Mouse (Mus musculus) heart, embryonic 12.5 days (tissue): ENCODE results near the gene 2310030G06Rik. TPM values are rescaled to one million over a fixed set of nuclear protein-coding genes. Genes with fewer than 3 reads are reported as not detected.

Experiments
- ATAC-seq: fragments of 200-750 bp; cut with Nextera tagmentation; 2 replicates; pipeline ENCODE4 v1.8.0; 2017; ENCODE audit warnings: moderate TSS enrichment, moderate library complexity; ENCODE audit not compliant: insufficient number of reproducible peaks, low FRiP score
- H3K27ac ChIP-seq: fragments of 300-500 bp; sonication (generic); 2 replicates; pipeline ENCODE4 v1.5.1; 2016; ENCODE audit warnings: mild to moderate bottlenecking, moderate library complexity; ENCODE audit not compliant: poor library complexity, severe bottlenecking
- H3K27me3 ChIP-seq: fragments of 300-500 bp; sonication (generic); replicated peaks from 2 replicates; pipeline ENCODE4 v1.6.1; 2016; ENCODE audit warnings: mild to moderate bottlenecking, moderate library complexity
- H3K36me3 ChIP-seq: fragments of 300-500 bp; sonication (generic); 2 replicates; pipeline ENCODE4 v1.6.1; 2016; ENCODE audit warnings: mild to moderate bottlenecking, moderate library complexity
- H3K4me1 ChIP-seq: fragments of 300-500 bp; sonication (generic); replicated peaks from 2 replicates; pipeline ENCODE4 v1.6.1; 2016; ENCODE audit warnings: mild to moderate bottlenecking
- H3K4me2 ChIP-seq: fragments of 300-500 bp; sonication (generic); 2 replicates; pipeline ENCODE4 v1.6.1; 2016; ENCODE audit warnings: mild to moderate bottlenecking, moderate library complexity
- H3K4me3 ChIP-seq: fragments of 300-500 bp; sonication (generic); 2 replicates; pipeline ENCODE4 v1.5.1; 2016; ENCODE audit warnings: mild to moderate bottlenecking
- H3K9ac ChIP-seq: fragments of 300-500 bp; sonication (generic); 2 replicates; pipeline ENCODE4 v1.6.1; 2016; ENCODE audit warnings: mild to moderate bottlenecking, moderate library complexity
- H3K9me3 ChIP-seq: fragments of 300-500 bp; sonication (generic); replicated peaks from 2 replicates; pipeline ENCODE4 v1.6.1; 2016; ENCODE audit warnings: mild to moderate bottlenecking, moderate library complexity
- WGBS: fragments of 180-500 bp; shearing (Covaris S2); methylation state at CpG from one replicate; pipeline ENCODE4 v1.1.7; 2016; 5-methylcytosine and 5-hydroxymethylcytosine counted together
- polyA plus RNA-seq: library from polyadenylated mRNA; unstranded; fragments of >200 nt; fragmentation: Nextera tagmentation; extraction: Ambion mirVana; gene quantifications from 2 replicates; pipeline ENCODE4 v1.2.1, GENCODE M21; 2016

The 2310030G06Rik gene
- polyA plus RNA-seq, 1 experiment from 2014 or later: 9.5 TPM

- Histone ChIP-seq H3K4me3 (no peak overlapping the region), H3K9me3 (no peaks in the 10 kb centered on the region), H3K9ac (no peak overlapping the region), H3K36me3 (no peaks in the 10 kb centered on the region; the same call in 1 of the 2 replicates), H3K4me2 (no peak overlapping the region), H3K27me3 (no peaks in the 10 kb centered on the region), H3K4me1 (peaks cover 4% of the 10 kb centered on the region), H3K27ac (no peak overlapping the region)
- WGBS: 64% methylated on average over 1 of the region's 1 CpGs
- no peak for ATAC-seq
These were observed 17.0 kb upstream of the 2310030G06Rik start for GRCm38 (mm10) chr9:50763331-50763730.

- Histone ChIP-seq H3K4me2 (no peak overlapping the region), H3K36me3 (peaks cover 3% of the 10 kb centered on the region), H3K27ac (no peak overlapping the region), H3K9ac (no peak overlapping the region), H3K9me3 (no peaks in the 10 kb centered on the region), H3K27me3 (no peaks in the 10 kb centered on the region), H3K4me1 (no peaks in the 10 kb centered on the region), H3K4me3 (no peak overlapping the region)
- 61% methylated on average over 6 of the region's 6 CpGs for WGBS
- ATAC-seq: no peak
These were observed 15.3 kb upstream of the 2310030G06Rik start for GRCm38 (mm10) chr9:50761520-50762243.

DNA sequence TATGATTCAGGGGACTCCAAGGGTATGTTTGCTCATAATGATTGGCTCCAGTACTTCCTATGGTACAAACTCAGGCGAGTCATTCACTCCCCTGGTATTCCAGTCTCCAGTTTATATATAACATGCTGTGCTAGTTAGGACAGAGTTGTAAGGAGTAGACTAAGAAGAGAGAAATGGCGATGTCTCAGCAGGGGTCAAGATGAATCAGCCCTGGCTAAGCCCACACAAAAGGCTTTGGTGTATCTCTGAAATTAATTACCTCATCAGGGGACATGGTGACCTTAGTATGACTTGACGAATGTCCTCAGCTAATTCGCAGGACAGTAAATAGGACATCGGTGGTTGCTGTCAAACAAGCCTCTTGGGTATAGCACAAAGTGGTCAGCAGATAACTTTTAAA is 10.4 kb upstream of the 2310030G06Rik start:
- H3K9me3 ChIP-seq: no peaks in the 10 kb centered on the region
- no peak overlapping the region for H3K4me3 ChIP-seq
- WGBS: 65% methylated on average over 5 of the region's 5 CpGs
- H3K27me3 ChIP-seq: no peaks in the 10 kb centered on the region
- H3K36me3 ChIP-seq: peaks cover 21% of the 10 kb centered on the region
- no peak overlapping the region for H3K9ac ChIP-seq
- no peak overlapping the region for H3K4me2 ChIP-seq
- no peak overlapping the region for H3K27ac ChIP-seq
- peaks cover 28% of the 10 kb centered on the region for H3K4me1 ChIP-seq
- ATAC-seq: no peak

DNA sequence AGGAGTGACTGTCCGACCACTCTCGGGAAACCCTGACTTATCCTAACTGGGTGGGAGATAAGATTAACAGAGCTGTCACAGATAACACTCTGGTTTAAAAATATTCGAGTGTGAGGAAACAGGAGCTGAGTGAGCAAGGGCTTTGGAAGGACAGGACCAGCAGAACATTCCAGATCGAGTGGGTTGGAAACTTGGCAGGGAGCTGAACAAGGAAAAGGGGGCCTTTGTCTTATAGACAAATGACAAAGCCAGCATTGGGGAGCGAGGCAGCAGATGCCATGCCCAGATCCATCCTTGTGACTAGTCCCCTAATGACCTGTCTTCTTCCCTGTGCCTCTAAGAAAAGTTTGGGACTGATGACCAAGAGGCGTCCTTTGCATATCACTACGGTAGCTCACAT is 7.6 kb upstream of the 2310030G06Rik start:
- Histone ChIP-seq H3K27ac (peak overlapping the region; percentile 99), H3K4me2 (peak overlapping the region; percentile 66), H3K27me3 (no peaks in the 10 kb centered on the region), H3K9me3 (no peaks in the 10 kb centered on the region), H3K36me3 (peaks cover 21% of the 10 kb centered on the region), H3K4me1 (peaks cover 32% of the 10 kb centered on the region), H3K4me3 (peak overlapping the region; percentile 74), H3K9ac (peak overlapping the region; percentile 93)
- WGBS: 9% methylated on average over 7 of the region's 7 CpGs
- ATAC-seq: no peak

- no peaks in the 10 kb centered on the region for H3K27me3 ChIP-seq
- peak overlapping the region; percentile 74 for H3K4me3 ChIP-seq
- H3K4me2 ChIP-seq: peak overlapping the region; percentile 66
- ATAC-seq: peak; percentile 84
- peak overlapping the region; percentile 93 for H3K9ac ChIP-seq
- H3K4me1 ChIP-seq: peaks cover 37% of the 10 kb centered on the region
- H3K36me3 ChIP-seq: peaks cover 21% of the 10 kb centered on the region
- WGBS: 34% methylated on average over 17 of the region's 17 CpGs
- peak overlapping the region; percentile 99 for H3K27ac ChIP-seq
- no peaks in the 10 kb centered on the region for H3K9me3 ChIP-seq
These were observed 6.7 kb upstream of the 2310030G06Rik start for GRCm38 (mm10) chr9:50752784-50753615.

- Histone ChIP-seq H3K4me2 (peak within 1 kb of the TSS; percentile 66), H3K36me3 (peaks cover 21% of the 10 kb centered on the region), H3K9ac (peak within 1 kb of the TSS; percentile 93), H3K9me3 (no peaks in the 10 kb centered on the region), H3K4me1 (peaks cover 44% of the 10 kb centered on the region), H3K27me3 (no peaks in the 10 kb centered on the region), H3K4me3 (peak within 1 kb of the TSS; percentile 74), H3K27ac (peak within 1 kb of the TSS; percentile 99)
- WGBS: 33% methylated on average over 14 of the region's 14 CpGs
- peak; percentile 83 for ATAC-seq
These were observed 5.8 kb upstream of the 2310030G06Rik start, which contains the start of gene Hspb2 for GRCm38 (mm10) chr9:50752054-50752602. Gene Hspb2 (minus strand): TSS chr9:50752354.

DNA sequence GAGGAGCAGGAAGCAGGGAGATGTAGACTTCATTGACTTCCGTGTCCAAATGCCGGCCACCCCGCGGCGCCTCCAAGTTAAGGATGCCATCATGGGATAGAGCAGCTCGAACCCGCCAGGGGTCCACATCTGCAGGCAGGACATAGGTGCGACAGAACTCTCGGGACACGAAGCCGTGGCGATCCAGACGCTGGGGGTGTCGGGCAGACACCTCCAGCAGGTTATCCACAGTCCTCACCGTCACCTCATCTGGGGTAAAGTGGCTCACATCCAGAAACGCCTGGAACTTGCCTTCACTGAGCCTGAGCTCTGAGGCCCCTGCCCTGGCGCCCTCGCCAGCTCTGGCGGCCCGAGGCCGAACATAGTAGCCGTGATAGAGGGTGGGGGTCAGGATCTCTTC is 5.0 kb upstream of the 2310030G06Rik start, which contains the start of gene Cryab:
Cryab (plus strand) TSS at position 3 of the 400 bp plus-strand sequence.
- Histone ChIP-seq H3K27me3 (no peaks in the 10 kb centered on the region), H3K27ac (peak within 1 kb of the TSS; percentile 99), H3K36me3 (peaks cover 15% of the 10 kb centered on the region), H3K4me3 (peak within 1 kb of the TSS; percentile 74), H3K4me1 (peaks cover 52% of the 10 kb centered on the region), H3K9me3 (no peaks in the 10 kb centered on the region), H3K9ac (peak within 1 kb of the TSS; percentile 93), H3K4me2 (peak within 1 kb of the TSS; percentile 66)
- 31% methylated on average over 22 of the region's 22 CpGs for WGBS
- no peak; the same call in 1 of the 2 replicates for ATAC-seq

DNA sequence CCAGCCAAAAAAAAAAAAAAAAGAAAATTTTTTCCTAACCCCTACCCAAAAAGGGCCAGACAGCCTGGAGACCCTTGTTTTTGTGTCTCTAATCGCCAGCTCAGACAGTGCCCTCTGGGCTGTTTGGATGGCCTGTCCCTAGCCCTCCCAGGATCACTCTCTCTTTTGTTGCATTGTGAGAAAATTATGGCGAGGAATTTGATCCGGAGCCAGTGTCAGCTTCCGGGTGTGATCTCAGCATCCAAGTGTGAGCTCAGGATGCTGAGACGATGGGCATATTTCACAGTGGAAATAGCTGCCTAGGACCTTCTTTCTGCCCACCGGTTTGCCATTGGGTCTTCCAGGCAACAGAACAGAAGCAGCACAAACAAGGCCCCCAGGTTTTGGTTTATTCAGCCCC is 4.4 kb upstream of the 2310030G06Rik start:
- WGBS: 42% methylated on average over 6 of the region's 6 CpGs
- peak overlapping the region; percentile 74 for H3K4me3 ChIP-seq
- peaks cover 51% of the 10 kb centered on the region for H3K4me1 ChIP-seq
- peaks cover 9% of the 10 kb centered on the region for H3K36me3 ChIP-seq
- no peak for ATAC-seq
- no peaks in the 10 kb centered on the region for H3K27me3 ChIP-seq
- peak overlapping the region; percentile 66 for H3K4me2 ChIP-seq
- H3K9ac ChIP-seq: peak overlapping the region; percentile 93
- H3K9me3 ChIP-seq: no peaks in the 10 kb centered on the region
- H3K27ac ChIP-seq: peak overlapping the region; percentile 99

- Histone ChIP-seq H3K9me3 (no peaks in the 10 kb centered on the region), H3K4me1 (peaks cover 33% of the 10 kb centered on the region), H3K4me2 (peak overlapping the region; percentile 81), H3K36me3 (no peaks in the 10 kb centered on the region), H3K27me3 (no peaks in the 10 kb centered on the region), H3K4me3 (peak overlapping the region; percentile 56), H3K9ac (peak overlapping the region; percentile 78), H3K27ac (peak overlapping the region; percentile 75)
- WGBS: 17% methylated on average over 7 of the region's 7 CpGs
- ATAC-seq: no peak
These were observed 530 bp downstream of the 2310030G06Rik start for GRCm38 (mm10) chr9:50745806-50746205.

GRCm38 (mm10) chr9:50742744-50743143 is 3.6 kb downstream of the 2310030G06Rik start:
- Histone ChIP-seq H3K9ac (no peak overlapping the region), H3K4me3 (no peak overlapping the region), H3K4me1 (peaks cover 37% of the 10 kb centered on the region), H3K27ac (no peak overlapping the region), H3K27me3 (no peaks in the 10 kb centered on the region), H3K4me2 (no peak overlapping the region), H3K9me3 (no peaks in the 10 kb centered on the region), H3K36me3 (no peaks in the 10 kb centered on the region)
- ATAC-seq: no peak
- 64% methylated on average over 2 of the region's 2 CpGs for WGBS

- H3K4me2 ChIP-seq: no peak overlapping the region
- no peak overlapping the region for H3K4me3 ChIP-seq
- H3K9me3 ChIP-seq: no peaks in the 10 kb centered on the region
- no peak overlapping the region for H3K9ac ChIP-seq
- no peak for ATAC-seq
- no peak overlapping the region for H3K27ac ChIP-seq
- no peaks in the 10 kb centered on the region for H3K36me3 ChIP-seq
- H3K27me3 ChIP-seq: no peaks in the 10 kb centered on the region
- H3K4me1 ChIP-seq: peaks cover 34% of the 10 kb centered on the region
- 74% methylated on average over 3 of the region's 3 CpGs for WGBS
These were observed 4.1 kb downstream of the 2310030G06Rik start for GRCm38 (mm10) chr9:50742261-50742660.
